Mouse (Mus musculus): ENCODE measurements around the gene Map4k2.

DNA sequence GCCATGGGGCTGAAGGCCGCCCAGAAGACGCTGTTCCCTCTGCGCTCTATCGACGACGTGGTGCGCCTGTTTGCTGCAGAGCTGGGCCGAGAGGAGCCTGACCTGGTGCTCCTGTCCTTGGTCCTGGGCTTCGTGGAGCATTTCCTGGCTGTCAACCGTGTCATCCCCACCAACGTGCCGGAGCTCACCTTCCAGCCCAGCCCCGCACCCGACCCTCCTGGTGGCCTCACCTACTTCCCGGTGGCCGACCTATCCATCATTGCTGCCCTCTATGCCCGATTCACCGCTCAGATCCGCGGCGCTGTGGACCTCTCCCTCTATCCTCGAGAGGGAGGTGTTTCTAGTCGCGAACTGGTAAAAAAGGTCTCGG, 5.5 kb upstream of the Map4k2 start:
- TF ChIP-seq CTCF (IDR thresholded peaks at IDR 0.05; ENCODE audit: borderline replicate concordance, insufficient read depth, low read length) (no peak), POLR2A (IDR thresholded peaks at IDR 0.05; ENCODE audit: low read depth, low read length) (0 out of 2 replicates have a peak, but pooled peaks have one; percentile 31)

All from embryonic fibroblast, embryonic 13.5 days (primary cell).